Mouse (Mus musculus): ENCODE results near the gene Eif2d. TPM values are rescaled to one million over a fixed set of nuclear protein-coding genes. Genes with fewer than 3 reads are reported as not detected.
"Not testable (repeated sequence)": the region's sequence is repeated elsewhere in the genome, so short reads cannot be mapped to it uniquely, and the experiment has no call there.

Eif2d gene
- polyA plus RNA-seq, 1 experiment from 2014 or later: 62.9 TPM

- Histone ChIP-seq H3K4me3 (no peak overlapping the region), H3K36me3 (peaks cover 19% of the 10 kb centered on the region), H3K9me3 (no peaks in the 10 kb centered on the region), H3K4me1 (peaks cover 27% of the 10 kb centered on the region), H3K27me3 (ENCODE audit: insufficient read depth, poor library complexity, severe bottlenecking) (no peaks in the 10 kb centered on the region), H3K27ac (no peak overlapping the region)
- 29% methylated on average over 11 of the region's 11 CpGs for WGBS
- peak; percentile 93 for DNase-seq (ENCODE audit: low spot score)
Observed at GRCm38 (mm10) chr1:131125987-131126744, 26.8 kb upstream of the Eif2d start.

GRCm38 (mm10) chr1:131134231-131134630 is 18.8 kb upstream of the Eif2d start:
- no peaks in the 10 kb centered on the region for H3K27me3 ChIP-seq (ENCODE audit: insufficient read depth, poor library complexity, severe bottlenecking)
- peaks cover 17% of the 10 kb centered on the region for H3K4me1 ChIP-seq
- no peak overlapping the region for H3K27ac ChIP-seq
- no peak for DNase-seq (ENCODE audit: low spot score)
- peaks cover 11% of the 10 kb centered on the region; the same call in 1 of the 2 replicates for H3K36me3 ChIP-seq
- no peak overlapping the region for H3K4me3 ChIP-seq
- H3K9me3 ChIP-seq: no peaks in the 10 kb centered on the region
- 70% methylated on average over 6 of the region's 6 CpGs for WGBS

- Histone ChIP-seq H3K36me3 (peaks cover 3% of the 10 kb centered on the region; the same call in 1 of the 2 replicates), H3K27ac (no peak overlapping the region), H3K4me1 (peaks cover 19% of the 10 kb centered on the region), H3K9me3 (no peaks in the 10 kb centered on the region), H3K27me3 (ENCODE audit: insufficient read depth, poor library complexity, severe bottlenecking) (no peaks in the 10 kb centered on the region), H3K4me3 (no peak overlapping the region)
- no peak for DNase-seq (ENCODE audit: low spot score)
- 69% methylated on average over 8 of the region's 8 CpGs for WGBS
Observed at GRCm38 (mm10) chr1:131134942-131135522, 17.9 kb upstream of the Eif2d start.

- Histone ChIP-seq H3K36me3 (no peaks in the 10 kb centered on the region), H3K27ac (no peak overlapping the region), H3K4me3 (no peak overlapping the region), H3K27me3 (ENCODE audit: insufficient read depth, poor library complexity, severe bottlenecking) (no peaks in the 10 kb centered on the region), H3K4me1 (peaks cover 19% of the 10 kb centered on the region), H3K9me3 (no peaks in the 10 kb centered on the region)
- WGBS: 75% methylated on average over 10 of the region's 10 CpGs
- DNase-seq (ENCODE audit: low spot score): no peak
Observed at GRCm38 (mm10) chr1:131135960-131136629, 16.9 kb upstream of the Eif2d start.

GRCm38 (mm10) chr1:131137111-131137510 is 15.9 kb upstream of the Eif2d start:
- DNase-seq (ENCODE audit: low spot score): no peak
- 35% methylated on average over 5 of the region's 5 CpGs for WGBS

GRCm38 (mm10) chr1:131137717-131138118 is 15.3 kb upstream of the Eif2d start:
- Histone ChIP-seq H3K4me3 (peak overlapping the region; percentile 96), H3K36me3 (no peaks in the 10 kb centered on the region), H3K27me3 (ENCODE audit: insufficient read depth, poor library complexity, severe bottlenecking) (no peaks in the 10 kb centered on the region), H3K4me1 (peaks cover 19% of the 10 kb centered on the region), H3K27ac (peak overlapping the region; percentile 89), H3K9me3 (no peaks in the 10 kb centered on the region)
- under 1% methylated on average over 36 of the region's 36 CpGs for WGBS
- DNase-seq (ENCODE audit: low spot score): peak; percentile 88

More at GRCm38 (mm10) chr1:131137111-131137510, 15.9 kb upstream of the Eif2d start:
- Histone ChIP-seq H3K4me3 (peak overlapping the region; percentile 96), H3K36me3 (no peaks in the 10 kb centered on the region), H3K27me3 (ENCODE audit: insufficient read depth, poor library complexity, severe bottlenecking) (no peaks in the 10 kb centered on the region), H3K4me1 (peaks cover 19% of the 10 kb centered on the region), H3K9me3 (no peaks in the 10 kb centered on the region), H3K27ac (no peak overlapping the region)

- peaks cover 19% of the 10 kb centered on the region for H3K4me1 ChIP-seq
- H3K4me3 ChIP-seq: peak within 1 kb of the TSS; percentile 96
- no peaks in the 10 kb centered on the region for H3K27me3 ChIP-seq (ENCODE audit: insufficient read depth, poor library complexity, severe bottlenecking)
- peak within 1 kb of the TSS; percentile 89 for H3K27ac ChIP-seq
- no peaks in the 10 kb centered on the region for H3K36me3 ChIP-seq
- H3K9me3 ChIP-seq: no peaks in the 10 kb centered on the region
- WGBS: 5% methylated on average over 49 of the region's 49 CpGs
- peak; percentile 95 for DNase-seq (ENCODE audit: low spot score)
Observed at GRCm38 (mm10) chr1:131138191-131139016, 14.6 kb upstream of the Eif2d start, which contains the start of gene Dyrk3. TSS of gene Dyrk3 (minus strand) at chr1:131138340.

- Histone ChIP-seq H3K9me3 (no peaks in the 10 kb centered on the region), H3K4me1 (peaks cover 19% of the 10 kb centered on the region), H3K27ac (peak overlapping the region; percentile 89), H3K27me3 (ENCODE audit: insufficient read depth, poor library complexity, severe bottlenecking) (no peaks in the 10 kb centered on the region), H3K36me3 (no peaks in the 10 kb centered on the region), H3K4me3 (peak overlapping the region; percentile 96)
- DNase-seq (ENCODE audit: low spot score): no peak
- WGBS: 69% methylated on average over 11 of the region's 11 CpGs
Observed at GRCm38 (mm10) chr1:131139102-131140095, 13.6 kb upstream of the Eif2d start.

GRCm38 (mm10) chr1:131141449-131141848 is 11.5 kb upstream of the Eif2d start:
- no peaks in the 10 kb centered on the region for H3K9me3 ChIP-seq
- H3K27ac ChIP-seq: no peak overlapping the region
- no peak for DNase-seq (ENCODE audit: low spot score)
- peaks cover 15% of the 10 kb centered on the region; the same call in 1 of the 2 replicates for H3K4me1 ChIP-seq
- WGBS: 58% methylated on average over 2 of the region's 2 CpGs
- no peaks in the 10 kb centered on the region for H3K27me3 ChIP-seq (ENCODE audit: insufficient read depth, poor library complexity, severe bottlenecking)
- H3K36me3 ChIP-seq: no peaks in the 10 kb centered on the region
- no peak overlapping the region for H3K4me3 ChIP-seq

- peaks cover 15% of the 10 kb centered on the region; the same call in 1 of the 2 replicates for H3K4me1 ChIP-seq
- H3K27me3 ChIP-seq (ENCODE audit: insufficient read depth, poor library complexity, severe bottlenecking): no peaks in the 10 kb centered on the region
- DNase-seq (ENCODE audit: low spot score): no peak
- WGBS: 72% methylated on average over 1 of the region's 1 CpGs
- no peak overlapping the region for H3K4me3 ChIP-seq
- no peaks in the 10 kb centered on the region for H3K36me3 ChIP-seq
- no peak overlapping the region for H3K27ac ChIP-seq
- H3K9me3 ChIP-seq: no peaks in the 10 kb centered on the region
Observed at GRCm38 (mm10) chr1:131142472-131142871, 10.5 kb upstream of the Eif2d start.

- not testable (repeated sequence) for H3K4me3 ChIP-seq; H3K9me3 ChIP-seq; H3K36me3 ChIP-seq; DNase-seq (ENCODE audit: low spot score); H3K27me3 ChIP-seq (ENCODE audit: insufficient read depth, poor library complexity, severe bottlenecking); H3K27ac ChIP-seq; H3K4me1 ChIP-seq
- 75% methylated on average over 3 of the region's 3 CpGs for WGBS
Observed at GRCm38 (mm10) chr1:131145222-131145621, 7.8 kb upstream of the Eif2d start.

All from heart, embryonic 10.5 days (tissue).